Mouse (Mus musculus) embryonic facial prominence, embryonic 11.5 days (tissue): Measurements from ENCODE around the gene Krt26. TPM values are rescaled to one million over a fixed set of nuclear protein-coding genes. Genes with fewer than 3 reads are reported as not detected.
A peak's percentile ranks its signal among the peaks of the same experiment; 100 is the strongest.

Experiments used
- ATAC-seq: fragments of 200-750 bp; cut with Nextera tagmentation; replicated peaks from 2 replicates; pipeline ENCODE4 v1.8.0; 2017; ENCODE audit warnings: low read depth; ENCODE audit not compliant: insufficient number of reproducible peaks, low FRiP score, low TSS enrichment
- DNase-seq: peaks from one replicate; pipeline ENCODE4 v3.0.0-alpha.2; 2015; ENCODE audit warnings: low spot score
- H3K27ac ChIP-seq: fragments of 300-500 bp; sonication (generic); replicated peaks from 2 replicates; pipeline ENCODE4 v1.5.1; 2014; ENCODE audit warnings: mild to moderate bottlenecking, low read depth, low read length, control low read depth
- H3K27me3 ChIP-seq: fragments of 300-500 bp; sonication (generic); 2 replicates; pipeline ENCODE4 v1.6.1; 2014; ENCODE audit warnings: mild to moderate bottlenecking, low read length, moderate library complexity, mixed read lengths; ENCODE audit not compliant: control insufficient read depth, insufficient read depth
- H3K36me3 ChIP-seq: fragments of 300-500 bp; sonication (generic); replicated peaks from 2 replicates; pipeline ENCODE4 v1.6.1; 2014; ENCODE audit warnings: low read depth, mild to moderate bottlenecking, low read length, moderate library complexity, mixed read lengths; ENCODE audit not compliant: control insufficient read depth, insufficient read depth
- H3K4me1 ChIP-seq: fragments of 300-500 bp; sonication (generic); 2 replicates; pipeline ENCODE4 v1.6.1; 2014; ENCODE audit warnings: low read length, mixed read lengths; ENCODE audit not compliant: control insufficient read depth, insufficient read depth
- H3K4me2 ChIP-seq: fragments of 300-500 bp; sonication (generic); 2 replicates; pipeline ENCODE4 v1.6.1; 2014; ENCODE audit warnings: low read depth, mild to moderate bottlenecking, control low read depth, low read length, moderate library complexity
- H3K4me3 ChIP-seq: fragments of 300-500 bp; sonication (generic); 2 replicates; pipeline ENCODE4 v1.5.1; 2014; ENCODE audit warnings: low read depth, low read length, control low read depth
- H3K9ac ChIP-seq: fragments of 300-500 bp; sonication (generic); replicated peaks from 2 replicates; pipeline ENCODE4 v1.6.1; 2014; ENCODE audit warnings: mild to moderate bottlenecking, control low read depth, low read length
- H3K9me3 ChIP-seq: fragments of 300-500 bp; sonication (generic); replicated peaks from 2 replicates; pipeline ENCODE4 v1.6.1; 2016; ENCODE audit warnings: mild to moderate bottlenecking, low read length, inconsistent platforms, mixed read lengths; ENCODE audit not compliant: control insufficient read depth
- WGBS: fragments of 180-500 bp; shearing (Covaris S2); extraction: QIAGEN DNeasy Blood & Tissue Kit; methylation state at CpG from one replicate; pipeline ENCODE4 v1.1.7; 2014; 5-methylcytosine and 5-hydroxymethylcytosine counted together
- polyA plus RNA-seq: library from polyadenylated mRNA; unstranded; fragments of >200 nt; fragmentation: Nextera tagmentation; extraction: Ambion mirVana; gene quantifications from 2 replicates; pipeline ENCODE4 v1.2.1, GENCODE M21; 2014

The Krt26 gene
- 0.08 and 0.14 TPM in 2 replicates for polyA plus RNA-seq

GRCm38 (mm10) chr11:99337866-99338265, at the start of gene Krt26:
Gene Krt26, minus strand, starts transcription at chr11:99337966.
- Histone ChIP-seq H3K36me3 (no peaks in the 10 kb centered on the region), H3K4me2 (no peak within 1 kb of the TSS), H3K4me3 (no peak within 1 kb of the TSS), H3K9ac (no peak within 1 kb of the TSS), H3K9me3 (no peaks in the 10 kb centered on the region), H3K4me1 (no peaks in the 10 kb centered on the region), H3K27ac (no peak within 1 kb of the TSS), H3K27me3 (no peaks in the 10 kb centered on the region)
- DNase-seq (no peak), ATAC-seq (no peak)
- 92% methylated on average over 11 of the region's 11 CpGs for WGBS

GRCm38 (mm10) chr11:99385813-99386721, 48.3 kb upstream of the Krt26 start:
- DNase-seq (peak; percentile 88), ATAC-seq (peak; percentile 72; the same call in 1 of the 2 replicates)
- Histone ChIP-seq H3K9me3 (no peaks in the 10 kb centered on the region), H3K27ac (peak overlapping the region; percentile 97), H3K27me3 (no peaks in the 10 kb centered on the region), H3K4me2 (peak overlapping the region; percentile 63), H3K36me3 (no peaks in the 10 kb centered on the region), H3K4me1 (no peaks in the 10 kb centered on the region), H3K4me3 (peak overlapping the region; percentile 57), H3K9ac (peak overlapping the region; percentile 76)
- 2% methylated on average over 71 of the region's 71 CpGs for WGBS

- Histone ChIP-seq H3K27ac (no peak overlapping the region), H3K9ac (no peak overlapping the region), H3K4me3 (no peak overlapping the region), H3K4me1 (no peaks in the 10 kb centered on the region), H3K4me2 (no peak overlapping the region), H3K36me3 (no peaks in the 10 kb centered on the region), H3K27me3 (no peaks in the 10 kb centered on the region), H3K9me3 (no peaks in the 10 kb centered on the region)
- 16% methylated on average over 5 of the region's 5 CpGs for WGBS
- ATAC-seq (no peak), DNase-seq (peak; percentile 77)
Observed at GRCm38 (mm10) chr11:99379568-99379967, 41.8 kb upstream of the Krt26 start.

- H3K36me3 ChIP-seq = no peaks in the 10 kb centered on the region
- DNase-seq = no peak
- H3K4me1 ChIP-seq = no peaks in the 10 kb centered on the region
- no peak for ATAC-seq
- H3K27me3 ChIP-seq = no peaks in the 10 kb centered on the region
- no peak within 1 kb of the TSS for H3K4me2 ChIP-seq
- H3K9me3 ChIP-seq = no peaks in the 10 kb centered on the region
- no peak within 1 kb of the TSS for H3K9ac ChIP-seq
- H3K27ac ChIP-seq = no peak within 1 kb of the TSS
- whole genome bisulfite sequencing = 85% methylated on average over 13 of the region's 13 CpGs
- no peak within 1 kb of the TSS for H3K4me3 ChIP-seq
Observed at GRCm38 (mm10) chr11:99374803-99375202, 37.0 kb upstream of the Krt26 start, which contains the start of gene Krt28. Gene Krt28, minus strand, starts transcription at chr11:99374903.

- H3K27me3 ChIP-seq = no peaks in the 10 kb centered on the region
- DNase-seq (no peak), ATAC-seq (no peak)
- no peaks in the 10 kb centered on the region for H3K4me1 ChIP-seq
- no peaks in the 10 kb centered on the region for H3K9me3 ChIP-seq
- no peak overlapping the region for H3K4me2 ChIP-seq
- no peak overlapping the region for H3K27ac ChIP-seq
- no peak overlapping the region for H3K9ac ChIP-seq
- H3K4me3 ChIP-seq = no peak overlapping the region
- H3K36me3 ChIP-seq = no peaks in the 10 kb centered on the region
- 87% methylated on average over 8 of the region's 8 CpGs for WGBS
Observed at GRCm38 (mm10) chr11:99369853-99370451, 32.2 kb upstream of the Krt26 start.

- WGBS = 27% methylated on average over 3 of the region's 3 CpGs
- no peaks in the 10 kb centered on the region for H3K4me1 ChIP-seq
- DNase-seq (peak; percentile 45), ATAC-seq (no peak)
- no peaks in the 10 kb centered on the region for H3K9me3 ChIP-seq
- H3K4me3 ChIP-seq = no peak overlapping the region
- no peaks in the 10 kb centered on the region for H3K36me3 ChIP-seq
- no peak overlapping the region for H3K27ac ChIP-seq
- H3K9ac ChIP-seq = no peak overlapping the region
- no peaks in the 10 kb centered on the region for H3K27me3 ChIP-seq
- no peak overlapping the region for H3K4me2 ChIP-seq
Observed at GRCm38 (mm10) chr11:99369229-99369628, 31.5 kb upstream of the Krt26 start.

GRCm38 (mm10) chr11:99366791-99367190, 29.0 kb upstream of the Krt26 start:
- ATAC-seq (no peak), DNase-seq (peak; percentile 11)
- Histone ChIP-seq H3K36me3 (no peaks in the 10 kb centered on the region), H3K4me1 (no peaks in the 10 kb centered on the region), H3K4me2 (no peak overlapping the region), H3K4me3 (no peak overlapping the region), H3K9ac (no peak overlapping the region), H3K9me3 (no peaks in the 10 kb centered on the region), H3K27ac (no peak overlapping the region), H3K27me3 (no peaks in the 10 kb centered on the region)
- whole genome bisulfite sequencing = 43% methylated on average over 10 of the region's 10 CpGs

GRCm38 (mm10) chr11:99364412-99364811, 26.6 kb upstream of the Krt26 start:
- Histone ChIP-seq H3K27me3 (no peaks in the 10 kb centered on the region), H3K36me3 (no peaks in the 10 kb centered on the region), H3K4me2 (no peak overlapping the region), H3K9me3 (no peaks in the 10 kb centered on the region), H3K27ac (no peak overlapping the region), H3K9ac (no peak overlapping the region), H3K4me3 (no peak overlapping the region), H3K4me1 (no peaks in the 10 kb centered on the region)
- DNase-seq (peak; percentile 77), ATAC-seq (no peak)
- 24% methylated on average over 9 of the region's 9 CpGs for WGBS
